Mouse (Mus musculus) ES-E14 (cell line): ENCODE measurements around the gene Rps3. TPM values are rescaled to one million over a fixed set of nuclear protein-coding genes. Genes with fewer than 3 reads are reported as not detected.
"Not testable (repeated sequence)": the region's sequence is repeated elsewhere in the genome, so short reads cannot be mapped to it uniquely, and the experiment has no call there.

Source experiments
- DNase-seq: peaks from one replicate; pipeline ENCODE4 v3.0.0-alpha.2; 2013; ENCODE audit warnings: low read depth, low spot score
- H3K27ac ChIP-seq: 2 replicates; pipeline ENCODE4 v1.5.1; 2012; ENCODE audit warnings: low read depth, mild to moderate bottlenecking, low read length, moderate library complexity, mixed read lengths; ENCODE audit not compliant: poor library complexity, insufficient read depth, severe bottlenecking
- H3K36me3 ChIP-seq: 2 replicates; pipeline ENCODE4 v1.6.1; 2012; ENCODE audit warnings: mild to moderate bottlenecking, low read length, moderate library complexity, mixed read lengths; ENCODE audit not compliant: control insufficient read depth, poor library complexity, insufficient read depth, severe bottlenecking
- H3K4me1 ChIP-seq, 2 experiments: fragments of 150-350 bp in 1 of 2; sonication (generic) in 1 of 2; 2 replicates each; pipeline ENCODE4 v1.6.1; 2012; ENCODE audit warnings: low read length in 2 of 2, mild to moderate bottlenecking in 1 of 2, mixed read lengths in 1 of 2; ENCODE audit not compliant: control insufficient read depth in 2 of 2, insufficient read depth in 2 of 2, poor library complexity in 1 of 2
- H3K4me3 ChIP-seq, 2 experiments: fragments of 150-350 bp in 1 of 2; sonication (generic) in 1 of 2; 2 replicates each; pipeline ENCODE4 v1.5.1; 2012; ENCODE audit warnings: low read length in 2 of 2, low read depth in 1 of 2, mild to moderate bottlenecking in 1 of 2, mixed read lengths in 1 of 2; ENCODE audit not compliant: insufficient read depth in 1 of 2, poor library complexity in 1 of 2, severe bottlenecking in 1 of 2
- H3K9ac ChIP-seq: 2 replicates; pipeline ENCODE4 v1.6.1; 2012; ENCODE audit warnings: low read depth, mild to moderate bottlenecking, low read length, mixed read lengths; ENCODE audit not compliant: poor library complexity, insufficient read depth, severe bottlenecking
- H3K9me3 ChIP-seq: fragments of 150-350 bp; sonication (generic); 2 replicates; pipeline ENCODE4 v1.6.1; 2012; ENCODE audit warnings: low read depth, mild to moderate bottlenecking, low read length; ENCODE audit not compliant: control insufficient read depth, insufficient read depth
- CHD2 ChIP-seq: IDR thresholded peaks from 2 replicates; pipeline ENCODE4 v1.6.1; 2014; ENCODE audit warnings: mild to moderate bottlenecking, low read depth, low read length, inconsistent platforms
- HCFC1 ChIP-seq: IDR thresholded peaks from 2 replicates; pipeline ENCODE4 v1.6.1; 2012; ENCODE audit warnings: low read length, inconsistent platforms, borderline replicate concordance; ENCODE audit not compliant: insufficient read depth
- MAFK ChIP-seq: IDR thresholded peaks from 2 replicates; pipeline ENCODE4 v1.6.1; 2014; ENCODE audit warnings: mild to moderate bottlenecking, low read depth, low read length, inconsistent platforms; ENCODE audit not compliant: insufficient read depth
- ZC3H11A ChIP-seq: IDR thresholded peaks from 2 replicates; pipeline ENCODE4 v1.6.1; 2012; ENCODE audit warnings: low read depth, mild to moderate bottlenecking, inconsistent platforms, low read length, borderline replicate concordance
- ZNF384 ChIP-seq: IDR thresholded peaks from 2 replicates; pipeline ENCODE4 v1.6.1; 2012; ENCODE audit warnings: low read depth, low read length, inconsistent platforms
- in situ Hi-C, 2 experiments: fragments of 600-800 bp; cut with MboI; formaldehyde crosslinking; loops; one replicate each; pipeline ENCODE4 v1.15.1; 2025; ENCODE audit warnings: low sequenced_read_pairs in 2 of 2, inconsistent platforms in 1 of 2; ENCODE audit not compliant: unreplicated experiment in 2 of 2
- total RNA-seq: library from RNA; depleted of rRNA; stranded (reverse); fragments of 300-350 nt; gene quantifications from 2 replicates; pipeline ENCODE4 v1.2.3, GENCODE M21; 2012

The Rps3 gene
- total RNA-seq, 1 experiment, result 1,655 TPM

GRCm38 (mm10) chr7:99516092-99516813, 32.7 kb upstream of the Rps3 start:
- Histone ChIP-seq H3K4me1 (peaks cover 0 to 6% of the 10 kb centered on the region in 2 experiments; a peak in 2 of 4 replicates), H3K9me3 (no peaks in the 10 kb centered on the region), H3K4me3 (no peak overlapping the region), H3K9ac (no peak overlapping the region), H3K36me3 (no peaks in the 10 kb centered on the region), H3K27ac (no peak overlapping the region)
- in situ Hi-C loops, result no loop called here
- no peak for DNase-seq
- TF ChIP-seq ZC3H11A (no peak), ZNF384 (no peak), CHD2 (no peak), MAFK (no peak), HCFC1 (no peak)

DNA sequence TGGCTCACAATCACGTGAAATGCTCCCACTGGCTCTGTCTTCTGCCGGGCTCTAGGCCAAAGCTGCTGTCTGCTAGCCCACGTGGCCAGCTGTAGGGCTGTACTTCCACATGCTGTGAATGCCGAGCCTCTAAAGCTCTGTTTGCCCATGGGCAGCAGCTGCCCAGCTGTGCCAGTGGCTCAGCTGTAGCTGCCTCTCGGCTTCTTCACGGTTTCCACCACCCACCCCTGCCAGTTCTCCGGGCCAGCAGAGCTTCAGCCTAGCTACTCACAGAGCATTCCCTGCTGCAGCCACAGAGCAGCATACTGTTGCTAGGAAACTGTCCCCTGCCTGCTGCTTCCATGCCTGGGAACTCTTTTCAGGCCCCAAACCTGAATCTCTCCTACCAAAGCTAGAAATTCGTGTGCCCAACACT, 26.6 kb upstream of the Rps3 start:
- Histone ChIP-seq H3K4me3 (no peak overlapping the region), H3K4me1 (peaks cover 0 to 6% of the 10 kb centered on the region in 2 experiments; a peak in 1 of 4 replicates), H3K9me3 (no peaks in the 10 kb centered on the region), H3K9ac (no peak overlapping the region; the same call in 1 of the 2 replicates), H3K27ac (no peak overlapping the region), H3K36me3 (no peaks in the 10 kb centered on the region)
- in situ Hi-C loops, result no loop called here
- no peak for DNase-seq
- TF ChIP-seq ZC3H11A (no peak), MAFK (no peak), ZNF384 (no peak), CHD2 (no peak), HCFC1 (no peak)

DNA sequence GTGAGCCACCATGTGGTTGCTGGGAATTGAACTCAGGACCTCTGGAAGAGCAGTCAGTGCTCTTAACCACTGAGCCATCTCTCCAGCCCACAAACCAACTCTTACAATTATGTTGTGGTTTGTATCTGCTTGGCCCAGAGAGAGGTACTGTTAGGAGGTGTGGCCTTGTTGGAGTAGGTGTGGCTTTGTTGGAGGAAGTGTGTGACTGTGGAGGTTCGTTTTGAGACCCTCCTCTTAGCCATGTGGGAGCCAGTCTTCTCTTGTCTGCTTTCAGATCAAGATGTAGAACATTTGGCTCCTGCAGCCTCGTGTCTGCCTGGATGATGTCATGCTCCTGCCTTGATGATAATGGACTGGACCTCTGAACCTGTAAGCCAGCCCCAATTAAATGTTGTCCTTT, 24.6 kb upstream of the Rps3 start:
- not testable (repeated sequence) for H3K4me3 ChIP-seq, H3K9ac ChIP-seq, H3K36me3 ChIP-seq, DNase-seq, H3K4me1 ChIP-seq, H3K9me3 ChIP-seq, H3K27ac ChIP-seq
- in situ Hi-C loops, result loop anchor here in 1 of 2 experiments (10.0 kb wide), 1 partner anchor 297 kb away; no protein-coding TSS in a partner anchor

DNA sequence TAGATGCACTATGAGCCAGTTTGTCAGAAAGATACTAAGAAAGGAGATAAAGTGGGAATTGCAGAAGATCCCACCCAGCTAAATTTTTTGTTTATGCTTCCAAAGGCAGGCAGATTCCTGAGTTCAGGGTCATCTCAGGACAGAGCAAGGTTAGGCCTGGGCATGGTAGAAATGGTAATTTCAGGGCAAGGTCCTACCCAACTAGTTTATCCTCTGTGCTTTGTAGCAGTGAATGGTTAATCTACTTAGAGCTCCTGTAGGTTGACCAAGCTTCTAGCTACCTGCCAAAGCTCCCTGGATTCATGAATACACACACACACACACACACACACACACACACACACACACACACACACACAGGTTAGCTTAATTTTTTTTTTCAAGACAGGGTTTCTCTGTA, 21.0 kb upstream of the Rps3 start:
- Histone ChIP-seq H3K27ac (no peak overlapping the region), H3K4me1 (peaks cover 0 to 4% of the 10 kb centered on the region in 2 experiments; a peak in 1 of 4 replicates), H3K36me3 (no peaks in the 10 kb centered on the region), H3K4me3 (no peak overlapping the region), H3K9ac (no peak overlapping the region), H3K9me3 (no peaks in the 10 kb centered on the region)
- in situ Hi-C loops, result loop anchor here in 1 of 2 experiments (10.0 kb wide), 1 partner anchor 300 kb away; no protein-coding TSS in a partner anchor
- no peak for DNase-seq
- TF ChIP-seq MAFK (no peak), HCFC1 (no peak), ZNF384 (no peak), CHD2 (no peak), ZC3H11A (no peak)
